Mouse (Mus musculus): Measurements from ENCODE around the gene Eef1akmt2. TPM values are rescaled to one million over a fixed set of nuclear protein-coding genes. Genes with fewer than 3 reads are reported as not detected.

The Eef1akmt2 gene
- polyA plus RNA-seq, 1 experiment from 2014 or later = 24.1 TPM

DNA sequence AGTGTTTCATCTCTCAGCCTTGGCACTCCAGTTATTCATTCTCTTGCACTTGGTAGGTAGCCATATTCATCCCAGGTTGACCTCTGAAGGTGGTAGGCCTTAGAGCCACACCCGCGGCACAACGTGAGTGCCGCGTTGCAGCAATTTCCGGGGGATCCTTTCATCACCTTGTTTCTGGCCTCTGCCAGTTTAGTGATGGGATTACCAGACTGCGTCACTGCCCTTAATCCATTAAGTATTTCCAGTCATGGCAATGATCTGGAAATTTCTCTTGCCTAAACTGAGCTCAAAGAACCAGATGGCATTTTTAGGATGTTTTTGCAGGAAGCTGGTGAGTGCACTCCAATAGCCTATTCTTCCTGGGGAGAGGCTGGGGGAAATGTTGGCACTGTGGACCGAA is 37.2 kb upstream of the Eef1akmt2 start:
- Histone ChIP-seq H3K27ac (no peak overlapping the region), H3K4me1 (replicated peaks) (peaks cover 16% of the 10 kb centered on the region), H3K9me3 (replicated peaks) (no peaks in the 10 kb centered on the region), H3K4me3 (replicated peaks) (no peak overlapping the region), H3K27me3 (no peaks in the 10 kb centered on the region), H3K36me3 (peaks cover 7% of the 10 kb centered on the region; the same call in 1 of the 2 replicates), H3K9ac (no peak overlapping the region), H3K4me2 (no peak overlapping the region)
- 88% methylated on average over 8 of the region's 8 CpGs for WGBS (ENCODE audit: insufficient replicate concordance)
- no peak for ATAC-seq (ENCODE audit: low read depth)
- DNase-seq = no peak

GRCm38 (mm10) chr7:132888518-132889249 is 36.2 kb upstream of the Eef1akmt2 start:
- no peaks in the 10 kb centered on the region for H3K9me3 ChIP-seq (replicated peaks)
- no peak for ATAC-seq (ENCODE audit: low read depth)

DNA sequence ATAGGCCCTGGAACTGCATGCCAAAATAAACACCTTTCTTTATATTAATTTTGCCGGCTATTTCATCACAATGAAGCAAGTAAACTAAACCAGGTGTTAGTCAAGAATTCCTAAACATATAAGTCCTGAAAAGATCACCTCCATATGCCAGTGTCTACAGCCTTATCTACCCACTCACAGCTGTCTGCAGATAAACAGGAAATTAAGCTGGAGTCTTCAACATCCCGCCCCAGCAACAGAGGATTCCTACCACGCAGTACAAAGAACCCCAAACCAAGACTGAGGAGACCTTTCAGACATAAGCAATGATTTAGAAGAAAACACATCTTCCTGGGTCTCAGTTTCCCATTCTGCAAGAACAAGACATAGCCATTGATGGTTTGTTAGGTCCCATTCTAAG is 35.6 kb upstream of the Eef1akmt2 start:
- Histone ChIP-seq H3K4me3 (replicated peaks) (no peak overlapping the region), H3K27ac (no peak overlapping the region), H3K9ac (no peak overlapping the region), H3K36me3 (peaks cover 23% of the 10 kb centered on the region), H3K4me1 (replicated peaks) (peaks cover 16% of the 10 kb centered on the region), H3K27me3 (no peaks in the 10 kb centered on the region), H3K4me2 (no peak overlapping the region), H3K9me3 (replicated peaks) (no peaks in the 10 kb centered on the region)
- DNase-seq (no peak), ATAC-seq (ENCODE audit: low read depth) (no peak)
- 32% methylated on average over 3 of the region's 3 CpGs for WGBS (ENCODE audit: insufficient replicate concordance)

More at GRCm38 (mm10) chr7:132888518-132889249, 36.2 kb upstream of the Eef1akmt2 start:
- Histone ChIP-seq H3K9ac (no peak overlapping the region), H3K36me3 (peaks cover 17% of the 10 kb centered on the region), H3K27me3 (no peaks in the 10 kb centered on the region), H3K4me1 (replicated peaks) (peaks cover 16% of the 10 kb centered on the region), H3K27ac (no peak overlapping the region), H3K4me2 (no peak overlapping the region), H3K4me3 (replicated peaks) (no peak overlapping the region)
- WGBS (ENCODE audit: insufficient replicate concordance) = 43% methylated on average over 4 of the region's 4 CpGs
- DNase-seq = no peak

- Histone ChIP-seq H3K4me1 (replicated peaks) (peaks cover 16% of the 10 kb centered on the region), H3K9ac (no peak overlapping the region), H3K27me3 (no peaks in the 10 kb centered on the region), H3K4me2 (no peak overlapping the region), H3K9me3 (replicated peaks) (no peaks in the 10 kb centered on the region), H3K4me3 (replicated peaks) (no peak overlapping the region), H3K27ac (no peak overlapping the region), H3K36me3 (peaks cover 31% of the 10 kb centered on the region)
- DNase-seq (no peak), ATAC-seq (ENCODE audit: low read depth) (no peak)
- WGBS (ENCODE audit: insufficient replicate concordance) = 64% methylated on average over 7 of the region's 7 CpGs
These were observed 34.7 kb upstream of the Eef1akmt2 start for GRCm38 (mm10) chr7:132887019-132887804.

- H3K4me3 ChIP-seq (replicated peaks) = no peak overlapping the region
- H3K27ac ChIP-seq = no peak overlapping the region
- ATAC-seq (ENCODE audit: low read depth) (no peak), DNase-seq (no peak)
- 88% methylated on average over 7 of the region's 7 CpGs for WGBS (ENCODE audit: insufficient replicate concordance)
- no peaks in the 10 kb centered on the region for H3K9me3 ChIP-seq (replicated peaks)
- no peak overlapping the region for H3K4me2 ChIP-seq
- H3K27me3 ChIP-seq = no peaks in the 10 kb centered on the region
- peaks cover 62% of the 10 kb centered on the region for H3K36me3 ChIP-seq
- no peak overlapping the region for H3K9ac ChIP-seq
- peaks cover 16% of the 10 kb centered on the region for H3K4me1 ChIP-seq (replicated peaks)
These were observed 31.6 kb upstream of the Eef1akmt2 start for GRCm38 (mm10) chr7:132884031-132884430.

DNA sequence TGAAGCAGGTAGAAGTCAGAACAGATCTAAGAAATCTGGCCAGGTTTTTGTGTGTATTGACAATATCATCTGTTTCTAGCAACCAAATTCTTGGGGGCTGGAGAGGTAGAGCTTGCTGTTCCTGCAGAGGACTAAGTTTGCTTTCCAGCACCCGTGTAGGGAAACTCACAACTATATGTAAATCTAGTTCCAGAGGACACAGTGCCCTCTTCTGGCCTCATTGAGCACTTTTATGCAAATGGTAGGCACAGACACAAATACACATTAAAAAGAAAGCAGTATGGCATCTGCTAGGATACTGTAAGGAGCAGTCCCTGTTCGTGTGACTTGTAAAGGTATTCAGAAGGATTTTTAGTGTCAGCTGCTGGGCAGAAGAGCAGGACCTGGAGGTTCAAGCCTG is 29.9 kb upstream of the Eef1akmt2 start:
- peaks cover under 1% of the 10 kb centered on the region; the same call in 1 of the 2 replicates for H3K4me1 ChIP-seq (replicated peaks)
- H3K9ac ChIP-seq = no peak overlapping the region
- no peak for DNase-seq
- H3K9me3 ChIP-seq (replicated peaks) = no peaks in the 10 kb centered on the region
- peaks cover 76% of the 10 kb centered on the region for H3K36me3 ChIP-seq
- ATAC-seq (ENCODE audit: low read depth) = no peak
- H3K27ac ChIP-seq = no peak overlapping the region
- 56% methylated on average over 2 of the region's 2 CpGs for WGBS (ENCODE audit: insufficient replicate concordance)
- H3K4me3 ChIP-seq (replicated peaks) = no peak overlapping the region
- no peak overlapping the region for H3K4me2 ChIP-seq
- no peaks in the 10 kb centered on the region for H3K27me3 ChIP-seq

GRCm38 (mm10) chr7:132880276-132880675 is 27.8 kb upstream of the Eef1akmt2 start:
- H3K9me3 ChIP-seq (replicated peaks) = no peaks in the 10 kb centered on the region
- DNase-seq (no peak), ATAC-seq (ENCODE audit: low read depth) (no peak)
- no peak overlapping the region for H3K4me3 ChIP-seq (replicated peaks)
- H3K9ac ChIP-seq = no peak overlapping the region
- H3K36me3 ChIP-seq = peaks cover 94% of the 10 kb centered on the region
- no peaks in the 10 kb centered on the region for H3K27me3 ChIP-seq
- WGBS (ENCODE audit: insufficient replicate concordance) = 55% methylated on average over 1 of the region's 1 CpGs
- no peak overlapping the region for H3K4me2 ChIP-seq
- no peaks in the 10 kb centered on the region for H3K4me1 ChIP-seq (replicated peaks)
- no peak overlapping the region for H3K27ac ChIP-seq

- Histone ChIP-seq H3K4me2 (no peak overlapping the region), H3K9ac (no peak overlapping the region), H3K9me3 (replicated peaks) (no peaks in the 10 kb centered on the region), H3K27ac (no peak overlapping the region), H3K36me3 (peaks cover 91% of the 10 kb centered on the region), H3K4me1 (replicated peaks) (no peaks in the 10 kb centered on the region), H3K4me3 (replicated peaks) (no peak overlapping the region), H3K27me3 (no peaks in the 10 kb centered on the region)
- ATAC-seq (ENCODE audit: low read depth) (no peak), DNase-seq (no peak)
- 78% methylated on average over 2 of the region's 2 CpGs for WGBS (ENCODE audit: insufficient replicate concordance)
These were observed 23.1 kb upstream of the Eef1akmt2 start for GRCm38 (mm10) chr7:132875391-132876086.

- Histone ChIP-seq H3K27me3 (no peaks in the 10 kb centered on the region), H3K36me3 (peaks cover 89% of the 10 kb centered on the region), H3K4me1 (replicated peaks) (no peaks in the 10 kb centered on the region), H3K9ac (no peak overlapping the region), H3K27ac (no peak overlapping the region), H3K9me3 (replicated peaks) (no peaks in the 10 kb centered on the region), H3K4me3 (replicated peaks) (no peak overlapping the region), H3K4me2 (no peak overlapping the region)
- 67% methylated on average over 2 of the region's 2 CpGs for WGBS (ENCODE audit: insufficient replicate concordance)
- ATAC-seq (ENCODE audit: low read depth) (no peak), DNase-seq (no peak)
These were observed 20.6 kb upstream of the Eef1akmt2 start for GRCm38 (mm10) chr7:132873043-132873442.

- H3K27me3 ChIP-seq = no peaks in the 10 kb centered on the region
- H3K4me2 ChIP-seq = no peak overlapping the region
- 27% methylated on average over 9 of the region's 9 CpGs for WGBS (ENCODE audit: insufficient replicate concordance)
- no peak overlapping the region for H3K9ac ChIP-seq
- H3K4me1 ChIP-seq (replicated peaks) = peaks cover 28% of the 10 kb centered on the region
- ATAC-seq (ENCODE audit: low read depth) = no peak
- peaks cover 60% of the 10 kb centered on the region for H3K36me3 ChIP-seq
- DNase-seq = no peak
- H3K4me3 ChIP-seq (replicated peaks) = no peak overlapping the region
- H3K9me3 ChIP-seq (replicated peaks) = no peaks in the 10 kb centered on the region
- H3K27ac ChIP-seq = no peak overlapping the region
These were observed 13.8 kb upstream of the Eef1akmt2 start for GRCm38 (mm10) chr7:132866316-132866715.
